In genomic region chr15:3264293-3264692, GRCm38 (mm10) we compare ENCODE assay signal across 26 mouse cellular contexts. TPM values are rescaled to one million over a fixed set of nuclear protein-coding genes. Genes with fewer than 3 reads are reported as not detected.
DNase-seq lines count a peak whose midpoint lies in the region; ATAC-seq and TF ChIP-seq lines count a peak whose summit lies in the region.
"Had no signal": no experiment of that assay in that cellular context is flagged by ENCODE, and none has a peak within 500 bp of the region (broad histone marks: within the 10 kb centered on the region; RNA-seq: fewer than 3 reads in every experiment).

No protein-coding gene starts in this region.

- peaks cover 9% of the 10 kb centered on the region for H3K4me1 ChIP-seq in thymus, adult 2 months (replicated peaks; ENCODE audit: control insufficient read depth, insufficient read depth, low read length)
- no peaks in the 10 kb centered on the region for H3K4me1 ChIP-seq in hindbrain, embryonic 14.5 days (replicated peaks; ENCODE audit: control insufficient read depth, insufficient read depth, low read length)
- H3K4me1 ChIP-seq: heart, embryonic 15.5 days; hindbrain, embryonic 15.5 days had no signal

- no peak overlapping the region for H3K27ac ChIP-seq in thymus, adult 2 months (ENCODE audit: control insufficient read depth, insufficient read depth, low read length)
- no peak overlapping the region for H3K27ac ChIP-seq in hindbrain, embryonic 14.5 days
- H3K27ac ChIP-seq: embryonic facial prominence, embryonic 15.5 days; forebrain, embryonic 10.5 days; gastrocnemius, adult 2 months; heart, embryonic 10.5 days; heart, embryonic 15.5 days; hindbrain, embryonic 10.5 days; hindbrain, embryonic 15.5 days had no signal

- H3K4me3 ChIP-seq in thymus, adult 2 months (ENCODE audit: control insufficient read depth, insufficient read depth, low read length), result no peak overlapping the region
- no peak overlapping the region for H3K4me3 ChIP-seq in hindbrain, embryonic 14.5 days (replicated peaks; ENCODE audit: low read length)
- H3K4me3 ChIP-seq: embryonic facial prominence, embryonic 15.5 days; erythroblast, embryonic 14.5 days; forebrain, embryonic 10.5 days; gastrocnemius, adult 2 months; heart, embryonic 10.5 days; heart, embryonic 15.5 days; hindbrain, embryonic 10.5 days; hindbrain, embryonic 15.5 days had no signal

- TF ChIP-seq CTCF in thymus, adult 2 months (IDR thresholded peaks at IDR 0.05; ENCODE audit: borderline replicate concordance, control insufficient read depth, extremely low read depth, insufficient read depth, low read length, poor library complexity), result no peak

- H3K4me2 ChIP-seq in hindbrain, embryonic 14.5 days (replicated peaks), result no peak overlapping the region
- H3K4me2 ChIP-seq: embryonic facial prominence, embryonic 15.5 days; heart, embryonic 15.5 days; hindbrain, embryonic 15.5 days had no signal

- 5% methylated on average over 4 of the region's 4 CpGs for WGBS in thymus, adult 2 months
- WGBS in hindbrain, embryonic 14.5 days, result 96% methylated on average over 4 of the region's 4 CpGs

- no peaks in the 10 kb centered on the region for H3K36me3 ChIP-seq in thymus, adult 2 months (ENCODE audit: control insufficient read depth, insufficient read depth, low read length)
- H3K36me3 ChIP-seq in hindbrain, embryonic 14.5 days (replicated peaks; ENCODE audit: control insufficient read depth, insufficient read depth), result no peaks in the 10 kb centered on the region
- H3K36me3 ChIP-seq: embryonic facial prominence, embryonic 15.5 days; forebrain, embryonic 10.5 days; G1E; heart, embryonic 10.5 days; heart, embryonic 15.5 days; hindbrain, embryonic 10.5 days; hindbrain, embryonic 15.5 days had no signal

- TF ChIP-seq POLR2A in thymus, adult 2 months (IDR thresholded peaks at IDR 0.05; ENCODE audit: control insufficient read depth, extremely low read depth, insufficient read depth, low read length, poor library complexity), result no peak

- H3K27me3 ChIP-seq in thymus, adult 2 months (ENCODE audit: control insufficient read depth, insufficient read depth, low read length), result no peaks in the 10 kb centered on the region
- no peaks in the 10 kb centered on the region for H3K27me3 ChIP-seq in hindbrain, embryonic 14.5 days (ENCODE audit: control insufficient read depth, insufficient read depth, low read length)
- H3K27me3 ChIP-seq: embryonic facial prominence, embryonic 15.5 days; heart, embryonic 15.5 days; hindbrain, embryonic 15.5 days had no signal

- peak; percentile 37 for ATAC-seq in CD4-positive, CD25-positive, alpha-beta regulatory T cell, adult 4 months
- 0 out of 4 replicates have a peak, but pooled peaks have one; percentile 12 to 25 for ATAC-seq in hematopoietic stem cell, adult 5-6 weeks (replicated peaks in 1 of 2; ENCODE audit: insufficient read depth in 1 of 2, low FRiP score in 2 of 2, low TSS enrichment in 1 of 2, low read depth in 1 of 2, poor library complexity in 2 of 2, severe bottlenecking in 2 of 2)
- ATAC-seq in hindbrain, embryonic 14.5 days (ENCODE audit: low FRiP score), result no peak
- ATAC-seq: forebrain, embryonic 14.5 days had no signal

- H3K9ac ChIP-seq in hindbrain, embryonic 14.5 days, result no peak overlapping the region
- H3K9ac ChIP-seq: embryonic facial prominence, embryonic 15.5 days; heart, embryonic 15.5 days; hindbrain, embryonic 15.5 days had no signal

- peak; percentile 13 for DNase-seq in thymus, adult 2 months
- DNase-seq in thymus, postnatal 10 days (ENCODE audit: low spot score in 2 of 2), result no peak
- peak; percentile 10 for DNase-seq in T-cell, adult 2 months (ENCODE audit: low spot score)
- no peak for DNase-seq in kidney, postnatal 10 days
- DNase-seq in hindbrain, embryonic 14.5 days (ENCODE audit: low spot score), result no peak
- no peak for DNase-seq in liver
- DNase-seq: adrenal gland, postnatal 14 days; cerebellum, adult 18-20 months; cerebellum, adult 9-11 months; embryo, embryonic 11 days; gastrocnemius, adult 2 months; gastrocnemius, postnatal 25 days; heart, adult 18-20 months; heart, postnatal 14 days had no signal

- no peaks in the 10 kb centered on the region for H3K9me3 ChIP-seq in hindbrain, embryonic 14.5 days (ENCODE audit: control insufficient read depth, low read length)
- H3K9me3 ChIP-seq: embryonic facial prominence, embryonic 15.5 days; forebrain, embryonic 10.5 days; G1E; heart, embryonic 10.5 days; heart, embryonic 15.5 days; hindbrain, embryonic 10.5 days; hindbrain, embryonic 15.5 days had no signal

RNA-seq across cellular contexts. Expression of gene Selenop, which starts 4.1 kb away (rescaled TPM):
- polyA plus RNA-seq in thymus, adult 2 months (2012; rRNA removed), result 193 and 199 TPM in 2 replicates
- polyA plus RNA-seq in CD4-positive, CD25-positive, alpha-beta regulatory T cell, adult 4 months (2017; shearing (Covaris generic)), result 100 to 1,000 TPM; 163 to 171 TPM
- 173 and 184 TPM in 2 replicates for total RNA-seq in hematopoietic stem cell, adult 5-6 weeks (2017)
- 184 and 189 TPM in 2 replicates for polyA plus RNA-seq in hindbrain, embryonic 14.5 days (2014; fragmentation: Nextera tagmentation; extraction: Ambion mirVana)
- polyA plus RNA-seq: G1E had no signal

RNA-seq across cellular contexts. Expression of gene Ccdc152, which starts 39.0 kb away (rescaled TPM):
- 0.22 and 0.80 TPM in 2 replicates for polyA plus RNA-seq in thymus, adult 2 months (2012; rRNA removed)
- polyA plus RNA-seq in CD4-positive, CD25-positive, alpha-beta regulatory T cell, adult 4 months (2017; shearing (Covaris generic)), result 1 to 10 TPM in 1 of 2 experiments, under 1 TPM in 1; 0.89 to 1.4 TPM
- 1.4 and 1.5 TPM in 2 replicates for total RNA-seq in hematopoietic stem cell, adult 5-6 weeks (2017)
- 0.17 and 0.58 TPM in 2 replicates for polyA plus RNA-seq in hindbrain, embryonic 14.5 days (2014; fragmentation: Nextera tagmentation; extraction: Ambion mirVana)
- total RNA-seq: adrenal gland, postnatal 14 days; gastrocnemius, adult 2 months; gastrocnemius, postnatal 25 days had no signal
- polyA plus RNA-seq: embryonic facial prominence, embryonic 11.5 days; embryonic facial prominence, embryonic 15.5 days; erythroblast, embryonic 14.5 days; G1E; heart, embryonic 10.5 days; hindbrain, embryonic 10.5 days; hindbrain, embryonic 15.5 days had no signal

Comparison
In these comparisons a context has a peak if more than half of its experiments do, and no peak if none do; other contexts are left out.
1. DNase-seq: peak in thymus, adult 2 months (single experiment) and T-cell, adult 2 months (single experiment); none in thymus, postnatal 10 days (0 of 2), kidney, postnatal 10 days (single experiment), hindbrain, embryonic 14.5 days (single experiment) and liver (single experiment).